Mouse (Mus musculus) stomach, postnatal 0 days (tissue): ENCODE measurements at regions not wholly inside any gene's neighbourhood (a gene's known extent, or its start where the extent isn't known, plus 50 kb on each side); places are given as distances from the start of the nearest gene placed in this dataset.

Experiments
- ATAC-seq: fragments of 200-750 bp; cut with Nextera tagmentation; 2 replicates; pipeline ENCODE4 v1.8.0; 2017; ENCODE audit not compliant: low FRiP score, low TSS enrichment
- DNase-seq: peaks from one replicate; pipeline ENCODE4 v3.0.0-alpha.2; 2016; ENCODE audit warnings: low spot score
- H3K27ac ChIP-seq: fragments of 300-500 bp; sonication (generic); replicated peaks from 2 replicates; pipeline ENCODE4 v1.5.1; 2014; ENCODE audit warnings: mild to moderate bottlenecking, control low read depth
- H3K27me3 ChIP-seq: fragments of 300-500 bp; sonication (generic); 2 replicates; pipeline ENCODE4 v1.6.1; 2014; ENCODE audit warnings: low read length; ENCODE audit not compliant: control insufficient read depth, insufficient read depth
- H3K36me3 ChIP-seq: fragments of 300-500 bp; sonication (generic); 2 replicates; pipeline ENCODE4 v1.6.1; 2014; ENCODE audit warnings: low read length, mixed read lengths; ENCODE audit not compliant: control insufficient read depth, insufficient read depth
- H3K4me1 ChIP-seq: fragments of 300-500 bp; sonication (generic); replicated peaks from 2 replicates; pipeline ENCODE4 v1.6.1; 2014; ENCODE audit warnings: antibody characterized with exemption; ENCODE audit not compliant: control insufficient read depth, insufficient read depth
- H3K4me2 ChIP-seq: fragments of 300-500 bp; sonication (generic); replicated peaks from 2 replicates; pipeline ENCODE4 v1.6.1; 2014; ENCODE audit warnings: low read depth, mild to moderate bottlenecking, control low read depth, moderate library complexity
- H3K4me3 ChIP-seq: fragments of 300-500 bp; sonication (generic); 2 replicates; pipeline ENCODE4 v1.5.1; 2014; ENCODE audit warnings: low read depth, low read length, control low read depth
- H3K9ac ChIP-seq: fragments of 300-500 bp; sonication (generic); 2 replicates; pipeline ENCODE4 v1.6.1; 2014; ENCODE audit warnings: mild to moderate bottlenecking, low read length, control low read depth, mixed read lengths
- H3K9me3 ChIP-seq: fragments of 300-500 bp; sonication (generic); 2 replicates; pipeline ENCODE4 v1.6.1; 2016; ENCODE audit warnings: low read length; ENCODE audit not compliant: control insufficient read depth
- CTCF ChIP-seq: IDR thresholded peaks from 2 replicates; pipeline ENCODE4 v1.5.1; 2016; ENCODE audit warnings: antibody characterized with exemption, low read depth, mild to moderate bottlenecking, moderate library complexity
- EP300 ChIP-seq: optimal IDR thresholded peaks from 2 replicates; pipeline ENCODE3; 2016; ENCODE audit warnings: antibody characterized with exemption
- WGBS: fragments of 180-500 bp; shearing (Covaris S2); extraction: QIAGEN DNeasy Blood & Tissue Kit; methylation state at CpG from one replicate; pipeline ENCODE4 v1.1.7; 2014; 5-methylcytosine and 5-hydroxymethylcytosine counted together

DNA sequence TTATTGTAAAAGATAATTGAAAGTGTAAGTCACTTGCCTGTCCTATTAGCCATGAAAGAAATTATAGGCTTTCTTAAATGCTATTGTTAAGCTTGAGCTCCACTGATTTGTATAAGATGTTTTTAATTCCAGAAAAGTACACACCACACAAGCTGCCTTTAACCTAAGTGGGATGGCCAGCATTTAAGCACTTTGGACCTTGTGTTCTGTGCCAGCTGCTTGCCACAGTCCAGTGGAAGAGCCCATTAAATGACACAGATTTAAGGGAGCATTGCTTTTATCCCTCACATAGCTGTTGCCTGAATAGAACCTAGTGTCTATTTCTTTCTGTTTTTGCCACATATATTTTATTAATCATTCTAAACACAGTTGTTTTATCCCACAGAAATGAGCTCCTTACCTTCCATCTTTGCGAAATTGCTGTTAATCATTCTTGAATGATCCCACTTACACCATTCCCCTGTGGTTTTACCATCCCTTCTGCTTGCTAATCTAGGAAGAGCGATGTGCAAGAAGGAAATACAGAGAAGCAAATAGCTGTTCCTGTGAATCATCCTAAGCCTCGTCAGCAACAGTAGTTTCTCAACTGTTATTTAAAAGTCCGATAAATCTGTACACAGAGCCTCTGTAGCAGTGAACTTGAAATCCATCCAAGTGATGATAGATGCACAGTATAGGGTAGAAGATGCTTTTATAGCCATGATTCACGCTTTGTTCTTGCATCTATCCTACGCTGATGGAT lies 57.9 kb upstream of the Samsn1 start:
- Histone ChIP-seq H3K9ac (no peak overlapping the region), H3K36me3 (no peaks in the 10 kb centered on the region), H3K27ac (no peak overlapping the region), H3K4me3 (no peak overlapping the region), H3K27me3 (no peaks in the 10 kb centered on the region), H3K4me1 (no peaks in the 10 kb centered on the region), H3K4me2 (no peak overlapping the region), H3K9me3 (no peaks in the 10 kb centered on the region)
- no peak for DNase-seq
- 79% methylated on average over 6 of the region's 6 CpGs for WGBS
- TF ChIP-seq EP300, result no peak
- TF ChIP-seq CTCF, result no peak
- ATAC-seq, result no peak

GRCm38 (mm10) chr16:76078219-76078618 lies 56.1 kb upstream of the Samsn1 start:
- Histone ChIP-seq H3K4me1 (no peaks in the 10 kb centered on the region), H3K9ac (no peak overlapping the region), H3K4me3 (no peak overlapping the region), H3K9me3 (no peaks in the 10 kb centered on the region), H3K4me2 (no peak overlapping the region), H3K27ac (no peak overlapping the region), H3K36me3 (no peaks in the 10 kb centered on the region), H3K27me3 (no peaks in the 10 kb centered on the region)
- WGBS, result 77% methylated on average over 5 of the region's 5 CpGs
- no peak for DNase-seq
- no peak for ATAC-seq
- TF ChIP-seq CTCF (no peak), EP300 (no peak)

DNA sequence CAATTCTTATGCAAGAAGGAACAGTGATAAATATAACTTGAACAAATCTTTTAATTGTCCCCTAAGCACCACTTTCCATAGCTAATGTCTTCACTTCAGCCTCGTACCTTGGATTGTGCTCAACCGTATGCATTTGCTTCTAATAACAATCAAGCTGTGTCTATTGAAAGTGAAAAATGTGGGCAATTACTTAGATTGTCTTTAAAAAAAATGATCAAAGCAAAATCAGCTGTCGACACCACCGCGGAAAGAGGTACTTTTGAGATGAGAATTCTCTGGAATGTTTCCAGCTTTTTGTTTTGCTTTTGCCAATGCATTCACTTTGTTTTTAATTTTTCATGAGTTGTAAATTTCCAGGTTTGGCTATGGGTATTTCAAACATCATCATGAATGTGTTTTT lies 54.1 kb upstream of the Samsn1 start:
- H3K4me2 ChIP-seq, result no peak overlapping the region
- H3K9me3 ChIP-seq, result no peaks in the 10 kb centered on the region
- 66% methylated on average over 5 of the region's 5 CpGs for WGBS
- no peaks in the 10 kb centered on the region for H3K4me1 ChIP-seq
- no peaks in the 10 kb centered on the region for H3K27me3 ChIP-seq
- no peak for TF ChIP-seq EP300
- TF ChIP-seq CTCF, result no peak
- no peak for ATAC-seq
- H3K9ac ChIP-seq, result no peak overlapping the region
- no peak overlapping the region for H3K27ac ChIP-seq
- no peak for DNase-seq
- H3K36me3 ChIP-seq, result no peaks in the 10 kb centered on the region
- H3K4me3 ChIP-seq, result no peak overlapping the region
